Mouse (Mus musculus) hindbrain, embryonic 13.5 days (tissue): Measurements from ENCODE around the gene Sdk1. TPM values are rescaled to one million over a fixed set of nuclear protein-coding genes. Genes with fewer than 3 reads are reported as not detected.
A peak's percentile ranks its signal among the peaks of the same experiment; 100 is the strongest.

Experiments used
- ATAC-seq: fragments of 200-750 bp; cut with Nextera tagmentation; 2 replicates; pipeline ENCODE4 v1.8.0; 2017; ENCODE audit warnings: moderate TSS enrichment; ENCODE audit not compliant: low FRiP score
- H3K27ac ChIP-seq: fragments of 300-500 bp; sonication (generic); 2 replicates; pipeline ENCODE4 v1.5.1; 2015; ENCODE audit warnings: inconsistent platforms, mild to moderate bottlenecking, moderate library complexity
- H3K27me3 ChIP-seq: fragments of 300-500 bp; sonication (generic); 2 replicates; pipeline ENCODE4 v1.6.1; 2015; ENCODE audit warnings: mild to moderate bottlenecking, inconsistent platforms
- H3K36me3 ChIP-seq: fragments of 300-500 bp; sonication (generic); 2 replicates; pipeline ENCODE4 v1.6.1; 2015; ENCODE audit warnings: mild to moderate bottlenecking, inconsistent platforms
- H3K4me1 ChIP-seq: fragments of 300-500 bp; sonication (generic); replicated peaks from 2 replicates; pipeline ENCODE4 v1.6.1; 2015; ENCODE audit warnings: inconsistent platforms
- H3K4me2 ChIP-seq: fragments of 300-500 bp; sonication (generic); 2 replicates; pipeline ENCODE4 v1.6.1; 2015; ENCODE audit warnings: inconsistent platforms, mild to moderate bottlenecking, moderate library complexity
- H3K4me3 ChIP-seq: fragments of 300-500 bp; sonication (generic); 2 replicates; pipeline ENCODE4 v1.5.1; 2015; ENCODE audit warnings: mild to moderate bottlenecking, inconsistent platforms
- H3K9ac ChIP-seq: fragments of 300-500 bp; sonication (generic); 2 replicates; pipeline ENCODE4 v1.6.1; 2015; ENCODE audit warnings: mild to moderate bottlenecking, inconsistent platforms
- H3K9me3 ChIP-seq: fragments of 300-500 bp; sonication (generic); 2 replicates; pipeline ENCODE4 v1.6.1; 2016; ENCODE audit warnings: inconsistent platforms
- WGBS: fragments of 180-500 bp; shearing (Covaris S2); methylation state at CpG from one replicate; pipeline ENCODE4 v1.1.7; 2015; 5-methylcytosine and 5-hydroxymethylcytosine counted together
- polyA plus RNA-seq: library from polyadenylated mRNA; unstranded; fragments of >200 nt; fragmentation: Nextera tagmentation; extraction: Ambion mirVana; gene quantifications from 2 replicates; pipeline ENCODE4 v1.2.1, GENCODE M21; 2015

Gene Sdk1
- polyA plus RNA-seq, 1 experiment from 2014 or later: 1.8 TPM

- Histone ChIP-seq H3K9ac (no peak overlapping the region), H3K4me2 (no peak overlapping the region), H3K4me1 (0 out of 2 replicates have a peak, but pooled peaks cover 6% of the 10 kb centered on the region), H3K36me3 (no peaks in the 10 kb centered on the region), H3K27ac (no peak overlapping the region), H3K9me3 (peaks cover 5% of the 10 kb centered on the region), H3K27me3 (no peaks in the 10 kb centered on the region), H3K4me3 (no peak overlapping the region)
- WGBS: 78% methylated on average over 5 of the region's 5 CpGs
- ATAC-seq: no peak
Measured at GRCm38 (mm10) chr5:142215981-142216380, 974.7 kb downstream of the Sdk1 start.

DNA sequence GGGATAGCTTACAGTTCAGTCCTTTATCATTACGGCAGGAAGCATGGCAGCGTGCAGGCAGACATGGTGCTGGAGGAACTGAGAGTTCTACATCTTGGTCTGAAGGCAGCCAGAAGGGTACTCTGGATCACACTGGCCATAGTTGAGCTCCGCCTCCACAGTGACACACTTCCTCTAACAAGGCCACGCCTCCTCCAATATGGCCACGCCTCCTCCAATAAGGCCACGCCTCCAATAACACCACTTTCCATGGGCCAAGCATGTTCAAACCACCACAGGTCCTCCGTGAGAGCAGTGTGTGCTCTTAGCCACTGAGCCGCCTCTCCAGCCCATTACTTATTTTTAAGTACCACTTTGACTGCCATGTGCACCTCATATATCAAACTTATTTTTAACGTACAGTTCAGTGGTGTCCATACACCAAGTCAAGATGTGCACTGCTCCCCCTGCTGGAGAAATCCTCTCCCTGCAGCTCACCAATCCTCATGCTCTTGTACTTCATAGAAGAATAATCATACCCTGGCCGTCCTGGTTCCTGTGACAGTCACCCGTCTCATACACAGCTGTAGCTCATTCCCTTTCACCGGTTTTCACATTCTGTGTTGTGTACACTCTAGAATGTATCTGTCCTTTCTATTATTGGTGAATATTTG lies 979.7 kb downstream of the Sdk1 start:
- no peak overlapping the region for H3K4me2 ChIP-seq
- no peaks in the 10 kb centered on the region for H3K36me3 ChIP-seq
- no peak for ATAC-seq
- H3K9me3 ChIP-seq: peaks cover 6% of the 10 kb centered on the region
- no peak overlapping the region for H3K9ac ChIP-seq
- no peaks in the 10 kb centered on the region for H3K27me3 ChIP-seq
- 95% methylated on average over 12 of the region's 12 CpGs for WGBS
- 0 out of 2 replicates have a peak, but pooled peaks cover under 1% of the 10 kb centered on the region for H3K4me1 ChIP-seq
- H3K4me3 ChIP-seq: no peak overlapping the region
- no peak overlapping the region for H3K27ac ChIP-seq

DNA sequence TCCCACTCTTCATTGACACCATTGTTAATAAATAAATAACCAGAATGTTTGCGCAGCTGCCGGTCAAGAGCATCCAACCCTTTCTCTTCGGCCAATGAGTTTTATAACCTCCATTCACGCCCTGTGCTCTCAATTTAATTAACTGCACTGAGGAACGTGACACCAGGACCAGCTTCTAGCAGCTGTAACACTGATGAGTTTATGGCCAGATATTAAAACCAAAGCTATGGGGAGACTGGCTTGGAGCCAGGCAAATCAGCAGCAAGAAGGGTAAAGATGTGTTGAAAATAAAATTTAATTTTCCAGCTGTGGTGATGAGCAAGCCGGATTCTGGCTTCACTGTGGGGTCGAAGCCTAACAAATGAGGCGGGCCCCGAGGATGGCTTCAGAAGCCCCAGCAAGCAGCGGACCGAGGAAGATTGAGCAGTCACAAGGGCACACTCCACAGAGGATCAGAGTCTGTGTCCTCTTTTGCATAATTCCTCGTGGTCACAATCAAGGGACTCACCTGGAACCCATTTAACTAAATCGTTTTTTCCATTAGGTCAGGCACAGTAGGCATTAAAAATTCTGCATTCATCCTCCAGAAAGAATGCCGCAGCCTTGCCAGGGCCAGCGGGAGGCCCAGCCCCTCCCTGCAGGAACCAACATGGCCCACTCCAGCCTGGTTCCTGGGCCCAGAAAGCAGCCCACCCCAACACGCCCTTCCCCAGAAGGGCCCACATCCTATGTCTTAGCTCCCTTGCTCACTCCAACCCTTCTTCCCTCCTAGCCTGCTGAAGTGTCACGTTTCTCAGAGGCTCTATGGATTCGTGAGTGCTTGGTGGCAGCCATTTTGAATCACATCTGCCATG lies 987.9 kb downstream of the Sdk1 start:
- Histone ChIP-seq H3K9me3 (0 out of 2 replicates have a peak, but pooled peaks cover 3% of the 10 kb centered on the region), H3K4me2 (no peak overlapping the region), H3K27ac (peak overlapping the region; percentile 55), H3K9ac (no peak overlapping the region), H3K36me3 (no peaks in the 10 kb centered on the region), H3K27me3 (no peaks in the 10 kb centered on the region), H3K4me3 (no peak overlapping the region), H3K4me1 (no peaks in the 10 kb centered on the region)
- ATAC-seq: no peak
- WGBS: 58% methylated on average over 18 of the region's 18 CpGs

GRCm38 (mm10) chr5:142229811-142230205 lies 988.5 kb downstream of the Sdk1 start:
- Histone ChIP-seq H3K4me2 (no peak overlapping the region), H3K4me1 (no peaks in the 10 kb centered on the region), H3K9ac (no peak overlapping the region), H3K4me3 (no peak overlapping the region), H3K36me3 (no peaks in the 10 kb centered on the region), H3K27me3 (no peaks in the 10 kb centered on the region), H3K27ac (no peak overlapping the region), H3K9me3 (0 out of 2 replicates have a peak, but pooled peaks cover 3% of the 10 kb centered on the region)
- no peak for ATAC-seq
- 88% methylated on average over 8 of the region's 8 CpGs for WGBS

DNA sequence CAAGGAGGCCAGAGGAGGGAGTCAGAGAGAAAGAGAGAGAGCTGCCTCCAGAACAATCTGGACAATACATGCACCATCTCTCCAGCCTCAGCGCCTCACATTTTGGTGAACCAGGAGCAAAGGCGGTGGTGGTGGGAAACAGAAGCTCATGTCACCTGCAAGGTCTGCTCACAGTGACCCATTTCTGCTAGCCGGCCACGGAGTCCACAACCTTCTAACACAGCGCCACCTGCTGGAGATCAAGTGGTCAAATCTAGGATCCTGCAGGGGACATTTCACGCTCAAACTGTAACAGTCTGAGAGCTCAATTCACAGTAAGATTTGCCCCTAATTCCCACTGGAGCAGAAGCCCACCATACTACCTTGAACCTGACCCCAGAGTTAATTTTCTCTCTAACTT lies 999.0 kb downstream of the Sdk1 start:
- Histone ChIP-seq H3K27me3 (no peaks in the 10 kb centered on the region), H3K4me3 (no peak overlapping the region), H3K36me3 (no peaks in the 10 kb centered on the region), H3K4me2 (no peak overlapping the region), H3K9ac (no peak overlapping the region), H3K27ac (no peak overlapping the region), H3K4me1 (peaks cover 18% of the 10 kb centered on the region), H3K9me3 (0 out of 2 replicates have a peak, but pooled peaks cover 1% of the 10 kb centered on the region)
- WGBS: 96% methylated on average over 6 of the region's 6 CpGs
- no peak for ATAC-seq

DNA sequence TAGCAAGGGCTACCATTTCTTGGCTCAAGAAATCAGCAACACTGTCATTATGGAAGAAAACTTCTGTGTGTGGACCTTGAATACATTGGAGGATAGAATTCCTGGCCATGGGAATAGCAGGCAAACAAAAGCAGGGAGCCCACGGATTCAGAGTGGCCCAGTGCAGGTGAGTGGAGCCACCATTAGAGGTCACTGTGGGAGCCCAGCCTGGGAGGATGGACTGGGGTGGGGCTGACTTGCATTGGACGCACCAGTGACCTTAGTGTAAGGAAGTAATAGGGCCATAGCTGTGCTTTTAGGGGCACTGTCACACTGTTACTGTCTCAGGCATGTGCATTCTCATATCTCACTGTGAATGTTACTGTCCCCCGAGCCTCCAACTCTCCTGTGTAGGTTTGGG lies 1001.3 kb downstream of the Sdk1 start:
- ATAC-seq: no peak
- H3K36me3 ChIP-seq: no peaks in the 10 kb centered on the region
- H3K4me1 ChIP-seq: peaks cover 16% of the 10 kb centered on the region
- no peak overlapping the region for H3K9ac ChIP-seq
- no peak overlapping the region for H3K4me2 ChIP-seq
- no peak overlapping the region for H3K27ac ChIP-seq
- peaks cover 19% of the 10 kb centered on the region for H3K9me3 ChIP-seq
- 47% methylated on average over 3 of the region's 3 CpGs for WGBS
- H3K27me3 ChIP-seq: no peaks in the 10 kb centered on the region
- H3K4me3 ChIP-seq: no peak overlapping the region

DNA sequence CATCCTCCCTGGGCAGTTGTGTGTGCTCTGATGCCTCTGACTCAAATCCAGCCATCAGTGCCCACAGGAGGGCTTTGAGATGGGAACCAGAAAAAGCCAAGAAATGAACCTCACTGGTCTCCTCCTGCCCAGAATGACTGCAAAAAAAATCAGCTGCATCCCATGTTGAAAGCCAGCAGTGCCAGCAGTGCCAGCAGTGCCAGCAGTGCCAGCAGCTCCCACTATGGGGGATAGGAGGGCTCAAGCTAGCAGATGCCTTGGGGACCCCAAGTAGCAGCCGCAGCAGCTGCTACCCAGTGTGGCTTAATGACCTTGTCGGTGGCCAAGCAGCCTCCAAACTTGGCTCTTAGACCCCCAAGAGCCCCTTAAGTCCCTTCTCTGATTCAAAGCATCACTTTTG lies 1001.8 kb downstream of the Sdk1 start:
- Histone ChIP-seq H3K9me3 (peaks cover 19% of the 10 kb centered on the region), H3K4me3 (no peak overlapping the region), H3K4me2 (no peak overlapping the region), H3K36me3 (no peaks in the 10 kb centered on the region), H3K9ac (no peak overlapping the region), H3K4me1 (peaks cover 11% of the 10 kb centered on the region), H3K27me3 (no peaks in the 10 kb centered on the region), H3K27ac (no peak overlapping the region)
- WGBS: 69% methylated on average over 2 of the region's 2 CpGs
- ATAC-seq: no peak

- 73% methylated on average over 6 of the region's 6 CpGs for whole genome bisulfite sequencing
- Histone ChIP-seq H3K9ac (no peak overlapping the region), H3K27me3 (0 out of 2 replicates have a peak, but pooled peaks cover 5% of the 10 kb centered on the region), H3K4me3 (no peak overlapping the region), H3K4me1 (no peaks in the 10 kb centered on the region), H3K9me3 (no peaks in the 10 kb centered on the region), H3K36me3 (no peaks in the 10 kb centered on the region), H3K4me2 (no peak overlapping the region), H3K27ac (no peak overlapping the region)
- ATAC-seq: no peak
Measured at GRCm38 (mm10) chr5:142256231-142256630, 1014.9 kb downstream of the Sdk1 start.

- Histone ChIP-seq H3K9ac (no peak overlapping the region), H3K27me3 (0 out of 2 replicates have a peak, but pooled peaks cover 2% of the 10 kb centered on the region), H3K4me1 (no peaks in the 10 kb centered on the region), H3K27ac (no peak overlapping the region), H3K9me3 (no peaks in the 10 kb centered on the region), H3K36me3 (no peaks in the 10 kb centered on the region), H3K4me2 (no peak overlapping the region), H3K4me3 (no peak overlapping the region)
- ATAC-seq: no peak
- WGBS: 89% methylated on average over 7 of the region's 7 CpGs
Measured at GRCm38 (mm10) chr5:142258716-142259115, 1017.4 kb downstream of the Sdk1 start.

- Histone ChIP-seq H3K4me1 (no peaks in the 10 kb centered on the region), H3K9ac (no peak overlapping the region), H3K27ac (no peak overlapping the region), H3K36me3 (no peaks in the 10 kb centered on the region), H3K27me3 (0 out of 2 replicates have a peak, but pooled peaks cover 2% of the 10 kb centered on the region), H3K4me2 (no peak overlapping the region), H3K9me3 (0 out of 2 replicates have a peak, but pooled peaks cover 3% of the 10 kb centered on the region), H3K4me3 (no peak overlapping the region)
- 32% methylated on average over 6 of the region's 6 CpGs for WGBS
- no peak for ATAC-seq
Measured at GRCm38 (mm10) chr5:142262060-142262459, 1020.8 kb downstream of the Sdk1 start.
